Mouse (Mus musculus) heart, postnatal 14 days (tissue): Measurements from ENCODE around the gene Cdkl3. TPM values are rescaled to one million over a fixed set of nuclear protein-coding genes. Genes with fewer than 3 reads are reported as not detected.
"Not testable (repeated sequence)": the region's sequence is repeated elsewhere in the genome, so short reads cannot be mapped to it uniquely, and the experiment has no call there.

Experiments used
- DNase-seq, 2 experiments: peaks; one replicate each; pipeline ENCODE4 v3.0.0; 2021 to 2022
- intact Hi-C: fragments of 180-260 bp; cut with DNase I; formaldehyde crosslinking; loops from one replicate; pipeline ENCODE4 v1.15.1; 2025
- microRNA-seq, 2 experiments: library from miRNA; unstranded; fragments of <30 nt; microRNA quantifications; one replicate each; pipeline ENCODE4 v1.2.0; 2021 to 2022
- total RNA-seq, 2 experiments: library from RNA; stranded (reverse); gene quantifications; 2 replicates each; pipeline ENCODE4 v1.2.3; 2021

Cdkl3 gene
- total RNA-seq, 2 experiments from 2014 or later, result 5.4 to 7.3 TPM

DNA sequence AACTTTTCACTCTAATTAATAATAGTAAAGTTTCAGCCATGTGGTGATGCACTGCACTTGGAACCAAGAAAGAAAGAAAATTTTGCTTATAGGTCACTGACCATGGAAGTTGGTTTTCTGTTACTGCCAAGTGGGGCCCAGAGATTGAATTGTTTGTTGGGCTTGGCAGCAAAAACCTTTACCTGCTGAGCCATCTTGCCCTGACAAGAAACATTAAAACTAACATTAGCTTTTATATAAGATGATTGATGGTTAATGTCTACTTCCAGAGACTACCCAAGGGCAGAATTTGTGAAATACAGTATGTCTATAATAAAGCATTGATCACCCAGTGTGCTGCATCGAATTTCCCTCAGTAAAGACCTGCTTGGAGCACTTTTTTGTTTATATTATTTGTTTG lies 102.4 kb downstream of the Cdkl3 start:
- no peak for DNase-seq
- intact Hi-C loops, result no loop called here

- intact Hi-C loops, result no loop called here
Measured at GRCm38 (mm10) chr11:52108796-52109195, 104.8 kb downstream of the Cdkl3 start.

GRCm38 (mm10) chr11:52109421-52109820 lies 105.4 kb downstream of the Cdkl3 start:
- DNase-seq, result no peak
- intact Hi-C loops, result no loop called here

More at GRCm38 (mm10) chr11:52108796-52109195, 104.8 kb downstream of the Cdkl3 start:
- no peak for DNase-seq

DNA sequence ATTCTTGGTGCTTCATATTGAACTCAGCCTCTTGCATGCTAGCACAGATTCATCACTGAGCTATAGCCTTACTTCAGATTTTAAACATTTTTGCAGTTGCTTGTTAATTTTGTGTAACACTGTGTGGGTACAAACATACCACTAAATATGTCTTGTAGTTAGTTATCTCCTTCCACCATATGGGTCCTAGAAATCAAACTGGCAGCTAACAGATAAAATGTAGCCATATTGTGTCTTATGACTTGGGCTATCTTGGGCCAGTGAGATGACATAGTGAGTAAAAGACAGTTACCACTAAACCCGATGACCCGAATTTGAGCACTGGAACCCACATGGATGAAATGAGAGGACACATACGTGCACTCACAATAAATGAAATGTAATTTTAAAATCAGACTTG lies 111.5 kb downstream of the Cdkl3 start:
- intact Hi-C loops, result no loop called here
- DNase-seq, result no peak

GRCm38 (mm10) chr11:52116117-52116516 lies 112.1 kb downstream of the Cdkl3 start:
- DNase-seq, intact Hi-C loops: not testable (repeated sequence)

DNA sequence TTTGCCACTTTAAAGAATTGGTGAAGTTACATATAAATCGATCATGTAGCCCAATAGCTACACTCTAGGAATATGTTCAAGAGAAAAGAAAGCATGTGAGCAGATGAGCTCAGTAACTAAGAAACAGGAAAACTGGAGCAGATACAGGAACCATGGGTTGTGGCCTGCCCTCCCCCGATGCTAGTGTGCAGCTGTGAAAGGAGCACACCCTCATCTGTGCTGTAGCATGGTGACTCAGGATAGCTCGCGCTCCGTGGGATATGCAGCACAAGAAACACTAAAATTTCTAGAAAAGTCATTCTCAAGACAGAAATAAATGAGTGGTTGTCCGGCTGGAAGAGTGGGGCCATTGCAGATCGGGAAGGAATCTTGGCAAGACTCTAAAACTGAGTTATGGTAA lies 113.1 kb downstream of the Cdkl3 start:
- intact Hi-C loops, result no loop called here
- DNase-seq, result no peak

DNA sequence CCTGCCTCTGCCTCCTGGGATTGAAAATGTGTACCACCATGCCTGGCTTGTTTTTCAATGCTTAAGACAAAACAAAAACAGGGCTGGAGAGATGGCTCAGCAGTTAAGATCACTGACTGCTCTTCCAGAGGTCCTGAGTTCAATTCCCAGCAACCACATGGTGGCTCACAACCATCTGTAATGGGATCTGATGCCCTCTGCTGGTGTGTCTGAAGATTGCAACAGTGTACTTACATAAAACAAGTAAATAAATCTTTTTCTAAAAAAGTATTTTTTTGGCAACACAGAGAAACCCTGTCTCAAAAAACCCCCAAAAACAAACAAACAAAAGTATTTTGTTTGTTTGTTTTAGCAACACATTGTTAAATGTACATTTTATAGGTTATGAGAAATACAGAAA lies 116.4 kb downstream of the Cdkl3 start:
- intact Hi-C loops, DNase-seq: not testable (repeated sequence)

GRCm38 (mm10) chr11:52122045-52122444 lies 118.0 kb downstream of the Cdkl3 start:
- no peak for DNase-seq
- intact Hi-C loops, result no loop called here

DNA sequence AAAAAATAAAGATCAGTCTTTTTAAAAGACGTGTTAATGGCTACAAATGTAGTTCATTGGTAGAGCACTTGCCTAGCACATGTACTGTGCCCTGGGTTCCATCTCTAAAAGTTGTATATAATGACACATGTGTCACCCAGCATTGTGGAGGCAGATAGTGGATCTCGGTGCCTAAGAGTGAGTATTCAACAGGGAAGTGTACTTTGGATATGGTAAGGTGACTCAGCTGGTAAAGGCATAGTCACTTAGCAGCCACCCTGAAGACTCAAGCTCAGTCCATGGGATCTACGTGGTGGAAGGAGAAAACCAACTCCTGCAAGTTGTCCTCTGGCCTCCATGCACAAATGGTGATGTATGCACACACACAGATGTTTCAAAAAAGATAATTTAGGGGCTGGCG lies 120.4 kb downstream of the Cdkl3 start:
- no peak for DNase-seq
- intact Hi-C loops, result no loop called here

DNA sequence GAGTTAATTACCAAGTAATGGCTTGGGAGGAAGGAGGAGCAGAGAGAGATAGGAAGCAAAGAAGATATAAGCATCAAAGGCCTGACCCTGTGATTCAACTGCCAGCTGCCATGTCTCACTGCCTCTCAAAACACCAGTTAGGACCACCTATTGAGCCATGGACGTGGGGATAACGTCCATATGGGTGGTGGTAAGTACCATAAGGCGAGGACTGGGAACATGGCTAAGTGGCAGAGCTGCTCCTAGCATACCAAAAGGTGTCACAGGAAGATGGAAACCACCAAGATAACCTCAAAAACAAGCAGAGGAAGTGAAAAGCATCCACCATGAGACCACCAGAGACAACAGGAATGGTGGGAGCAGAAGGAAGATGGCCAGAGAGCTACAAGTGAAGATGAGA lies 123.1 kb downstream of the Cdkl3 start:
- intact Hi-C loops, result loop anchor here (5.0 kb wide), 1 partner anchor 70 kb away; no protein-coding TSS in a partner anchor
- no peak for DNase-seq

DNA sequence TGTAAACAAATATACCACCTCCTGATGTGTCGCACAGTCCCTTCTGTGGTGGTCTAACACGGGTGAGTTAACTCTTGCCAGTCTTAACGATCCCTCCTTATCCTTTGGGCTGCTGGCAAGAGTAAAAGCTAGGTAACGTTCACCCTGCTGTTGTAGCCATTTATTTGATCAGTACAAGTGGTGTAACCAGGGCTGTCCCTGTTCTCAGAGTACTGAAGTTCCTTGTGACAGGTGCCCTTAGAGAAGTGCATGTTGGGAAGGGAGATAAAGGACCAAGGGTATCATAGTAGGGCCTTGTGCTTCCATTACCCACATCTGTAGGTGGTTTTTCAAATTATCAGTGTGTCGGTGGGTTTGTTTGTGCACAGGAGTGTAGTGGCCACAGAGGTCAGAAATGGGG lies 123.7 kb downstream of the Cdkl3 start:
- intact Hi-C loops, result loop anchor here (5.0 kb wide), 1 partner anchor 70 kb away; no protein-coding TSS in a partner anchor
- no peak for DNase-seq

GRCm38 (mm10) chr11:52128316-52129061 lies 124.5 kb downstream of the Cdkl3 start:
- DNase-seq, result no peak
- intact Hi-C loops, result loop anchor here (5.0 kb wide), 1 partner anchor 71 kb away; no protein-coding TSS in a partner anchor

DNA sequence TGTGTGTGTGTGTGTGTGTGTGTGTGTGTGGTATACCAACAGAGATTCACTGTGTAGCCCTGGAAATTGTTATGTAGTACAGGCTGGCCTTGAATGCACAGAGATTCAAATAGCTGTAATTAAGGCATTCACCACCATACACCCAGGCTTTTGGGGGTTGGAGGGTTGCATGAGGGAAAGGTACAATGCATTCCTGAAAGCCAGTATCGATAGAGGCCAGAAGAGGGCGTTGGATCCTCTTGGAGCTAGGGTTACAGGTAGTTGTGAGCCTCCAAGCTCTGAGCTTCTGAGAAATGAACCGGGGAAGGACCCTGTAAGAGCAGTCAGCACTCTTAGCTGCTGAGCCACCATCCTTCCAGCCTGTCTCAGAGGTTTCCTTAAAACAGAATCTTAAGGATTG lies 125.2 kb downstream of the Cdkl3 start:
- no peak for DNase-seq
- intact Hi-C loops, result loop anchor here (5.0 kb wide), 1 partner anchor 72 kb away; no protein-coding TSS in a partner anchor

DNA sequence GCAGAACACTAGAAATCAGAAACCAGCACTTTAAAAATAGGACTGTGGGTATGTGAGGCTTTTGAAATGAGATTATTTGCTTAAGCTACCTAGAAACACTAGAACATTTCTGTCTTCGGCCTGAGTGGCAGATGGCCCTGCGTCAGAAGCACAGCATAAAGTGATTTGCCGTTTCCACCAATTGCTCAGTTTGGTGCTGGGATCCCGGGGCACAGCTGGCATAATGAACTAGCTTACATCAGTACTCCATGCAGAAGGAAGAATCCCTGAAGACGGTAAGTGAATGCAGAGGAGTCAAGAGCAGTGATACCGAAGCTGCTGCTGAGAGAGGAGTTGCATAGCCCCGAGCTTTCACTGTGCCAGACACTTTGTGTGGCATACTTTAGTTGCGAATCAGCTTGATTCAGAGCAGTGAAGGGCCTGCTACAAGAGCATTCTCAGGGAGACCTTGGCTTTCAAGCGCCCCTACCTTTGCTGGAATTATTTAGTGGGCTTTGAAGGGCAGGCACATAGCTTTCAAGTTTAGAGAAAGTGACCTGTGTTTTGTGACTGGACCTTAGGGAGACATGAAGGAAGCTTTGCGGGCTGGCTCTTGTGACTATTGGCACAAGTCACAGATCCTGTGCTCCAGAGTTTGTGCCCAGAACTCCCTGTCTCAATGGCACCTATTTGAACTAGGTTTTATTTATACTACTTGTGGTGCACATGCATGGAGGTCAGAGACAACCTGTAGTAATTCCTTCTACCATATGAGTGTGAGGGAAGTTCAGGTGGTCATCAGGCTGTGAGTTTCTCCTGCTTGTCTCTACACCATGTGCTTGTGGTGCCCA lies 125.8 kb downstream of the Cdkl3 start:
- intact Hi-C loops, result loop anchor here (5.0 kb wide), 1 partner anchor 73 kb away; no protein-coding TSS in a partner anchor
- DNase-seq, result peak in 1 of 2 experiments; percentile 7

DNA sequence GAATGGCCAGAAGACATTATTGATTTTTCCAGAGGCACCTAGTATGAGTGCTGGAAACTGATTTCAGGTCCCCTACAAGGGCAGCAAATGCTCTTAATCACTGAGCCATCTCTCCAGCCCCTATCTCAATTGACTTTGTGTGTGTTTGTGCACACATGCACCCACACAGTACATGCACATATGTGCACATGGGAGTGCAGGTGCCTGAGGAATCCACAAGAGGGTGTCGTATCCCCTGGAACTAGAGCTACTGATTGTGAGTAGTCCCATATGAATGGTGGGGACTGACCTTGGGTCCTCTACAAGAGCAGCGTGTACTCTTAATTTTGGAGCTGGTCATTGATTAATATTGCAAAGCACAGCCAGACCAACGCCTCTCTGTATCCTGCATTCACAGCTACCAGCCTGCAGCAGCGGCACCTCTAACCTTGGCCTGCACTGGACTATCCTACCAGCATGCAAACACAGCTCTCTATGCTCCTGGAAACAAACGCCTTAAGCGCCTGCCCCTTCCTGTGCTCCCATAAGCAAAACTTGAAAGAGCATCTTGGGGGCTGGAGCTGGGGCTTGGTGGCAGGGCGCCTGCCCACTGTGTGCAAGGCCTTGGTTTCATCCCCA lies 126.5 kb downstream of the Cdkl3 start:
- intact Hi-C loops, result no loop called here
- DNase-seq, result no peak

Small RNA genes within 50 kb of the gene (microRNA-seq; reads per million reads assigned to microRNA genes)
- 0.12 to 0.27 reads per million in 2 experiments for gene Gm24157
- gene Mir3061, result 4.8 to 23.8 reads per million in 2 experiments

Other genes starting within 250 kb of the Cdkl3 start
- 10 to 100 TPM; 18.3 to 18.4 TPM for gene Sec24a, start 240.6 kb upstream of the Cdkl3 start, total RNA-seq
- 100 to 1,000 TPM in 1 of 2 experiments, 10 to 100 TPM in 1; 95.8 to 109 TPM for gene Sar1b, start 240.5 kb upstream of the Cdkl3 start, total RNA-seq
- gene Jade2, start 146.6 kb upstream of the Cdkl3 start, total RNA-seq, result 1 to 10 TPM; 8.3 to 10.0 TPM
- 10 to 100 TPM; 13.0 to 16.2 TPM for gene Cdkn2aipnl, start 36.6 kb upstream of the Cdkl3 start, total RNA-seq
- gene Ube2b, start 3.5 kb upstream of the Cdkl3 start, total RNA-seq, result 100 to 1,000 TPM; 229 to 232 TPM
- gene Ppp2ca, start 94.5 kb downstream of the Cdkl3 start, total RNA-seq, result 10 to 100 TPM; 55.4 to 60.4 TPM
- not detected for gene Olfr1373, start 141.3 kb downstream of the Cdkl3 start, total RNA-seq
- not detected for gene Olfr1371, start 209.8 kb downstream of the Cdkl3 start, total RNA-seq
- gene Skp1a, start 227.8 kb downstream of the Cdkl3 start, total RNA-seq, result 100 to 1,000 TPM; 225 to 227 TPM